Mouse (Mus musculus): ENCODE results near the gene Rnls.

GRCm38 (mm10) chr19:33253893-33254292 lies 138.2 kb downstream of the Rnls start:
- TF ChIP-seq CTCF (IDR thresholded peaks at IDR 0.05; ENCODE audit: control insufficient read depth, insufficient read depth, insufficient replicate concordance, low read depth, low read length) = no peak
- no peak for TF ChIP-seq POLR2A (IDR thresholded peaks at IDR 0.05; ENCODE audit: control insufficient read depth, low read depth, low read length)

Measured in testis, adult 2 months (tissue).